Mouse (Mus musculus): ENCODE measurements around the gene Slc38a6.

DNA sequence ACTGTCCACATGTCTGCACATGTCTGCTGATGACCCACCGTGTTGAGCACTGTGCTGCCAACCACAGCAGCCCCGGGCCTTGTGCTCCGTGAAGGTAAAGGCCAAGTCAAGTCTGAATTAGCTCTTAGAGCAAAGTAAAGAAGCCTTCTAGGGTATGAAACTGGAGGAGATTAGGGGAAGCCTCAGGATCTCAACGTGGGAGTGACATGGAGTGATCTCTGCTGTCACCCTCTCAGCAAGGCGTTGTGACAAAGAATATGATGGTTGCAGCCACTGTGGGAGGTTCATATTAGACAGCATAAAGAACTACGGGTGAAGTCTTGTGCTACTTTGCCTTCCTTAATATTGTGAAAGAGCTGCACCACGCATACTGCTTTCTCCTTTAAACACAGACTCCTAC is 43.7 kb downstream of the Slc38a6 start:
- no peak for TF ChIP-seq EP300 (optimal IDR thresholded peaks at IDR 0.05)
- TF ChIP-seq CTCF (IDR thresholded peaks at IDR 0.05; ENCODE audit: low read depth) = no peak

All from stomach, postnatal 0 days (tissue).